Mouse (Mus musculus) liver, adult 2 months (tissue): ENCODE measurements around the gene Grik3.

ENCODE experiments used
- CTCF ChIP-seq: fragments of 200-500 bp; IDR thresholded peaks from 2 replicates; pipeline ENCODE4 v1.5.1; 2011; ENCODE audit warnings: low read depth, low read length, control low read depth
- POLR2A ChIP-seq: fragments of 200-500 bp; IDR thresholded peaks from 2 replicates; pipeline ENCODE4 v1.6.1; 2011; ENCODE audit warnings: low read length, control low read depth; ENCODE audit not compliant: insufficient read depth; ENCODE audit errors: extremely low read depth

GRCm38 (mm10) chr4:125763056-125763455, 272.6 kb downstream of the Grik3 start:
- TF ChIP-seq CTCF (no peak), POLR2A (no peak)
